Mouse (Mus musculus): ENCODE results near the gene Klrg2. TPM values are rescaled to one million over a fixed set of nuclear protein-coding genes. Genes with fewer than 3 reads are reported as not detected.
"Not testable (repeated sequence)": the region's sequence is repeated elsewhere in the genome, so short reads cannot be mapped to it uniquely, and the experiment has no call there.

Klrg2 gene
- total RNA-seq (2015; ENCODE audit: low replicate concordance) (not detected in 2 replicates), total RNA-seq (2017; ENCODE audit: low replicate concordance) (not detected in 2 replicates)

GRCm38 (mm10) chr6:38636852-38637618, at the start of gene Klrg2:
TSS of gene Klrg2 (minus strand) at chr6:38637242.
- ATAC-seq (replicated peaks; ENCODE audit: low FRiP score, poor library complexity, severe bottlenecking): 0 out of 2 replicates have a peak, but pooled peaks have one; percentile 35

- no peak for ATAC-seq (replicated peaks; ENCODE audit: low FRiP score, poor library complexity, severe bottlenecking)
Measured at GRCm38 (mm10) chr6:38682532-38682931, 45.5 kb upstream of the Klrg2 start.

- ATAC-seq (replicated peaks; ENCODE audit: low FRiP score, poor library complexity, severe bottlenecking): no peak
Measured at GRCm38 (mm10) chr6:38677629-38678028, 40.6 kb upstream of the Klrg2 start.

GRCm38 (mm10) chr6:38676723-38677122, 39.7 kb upstream of the Klrg2 start:
- ATAC-seq (replicated peaks; ENCODE audit: low FRiP score, poor library complexity, severe bottlenecking): no peak

- ATAC-seq (replicated peaks; ENCODE audit: low FRiP score, poor library complexity, severe bottlenecking): no peak
Measured at GRCm38 (mm10) chr6:38676217-38676616, 39.2 kb upstream of the Klrg2 start.

GRCm38 (mm10) chr6:38672011-38672410, 35.0 kb upstream of the Klrg2 start:
- ATAC-seq (replicated peaks; ENCODE audit: low FRiP score, poor library complexity, severe bottlenecking): no peak

GRCm38 (mm10) chr6:38671270-38671669, 34.2 kb upstream of the Klrg2 start:
- ATAC-seq (replicated peaks; ENCODE audit: low FRiP score, poor library complexity, severe bottlenecking): no peak

GRCm38 (mm10) chr6:38670488-38670887, 33.4 kb upstream of the Klrg2 start:
- ATAC-seq (replicated peaks; ENCODE audit: low FRiP score, poor library complexity, severe bottlenecking): not testable (repeated sequence)

GRCm38 (mm10) chr6:38669580-38669979, 32.5 kb upstream of the Klrg2 start:
- ATAC-seq (replicated peaks; ENCODE audit: low FRiP score, poor library complexity, severe bottlenecking): no peak

- no peak for ATAC-seq (replicated peaks; ENCODE audit: low FRiP score, poor library complexity, severe bottlenecking)
Measured at GRCm38 (mm10) chr6:38662714-38663615, 25.9 kb upstream of the Klrg2 start, which contains the start of gene Clec2l. TSS of gene Clec2l (plus strand) at chr6:38663069.

- ATAC-seq (replicated peaks; ENCODE audit: low FRiP score, poor library complexity, severe bottlenecking): no peak
Measured at GRCm38 (mm10) chr6:38661626-38662025, 24.6 kb upstream of the Klrg2 start.

- peak; percentile 88 for ATAC-seq (replicated peaks; ENCODE audit: low FRiP score, poor library complexity, severe bottlenecking)
Measured at GRCm38 (mm10) chr6:38650263-38650937, 13.4 kb upstream of the Klrg2 start.

- no peak for ATAC-seq (replicated peaks; ENCODE audit: low FRiP score, poor library complexity, severe bottlenecking)
Measured at GRCm38 (mm10) chr6:38649545-38649944, 12.5 kb upstream of the Klrg2 start.

GRCm38 (mm10) chr6:38643039-38643438, 6.0 kb upstream of the Klrg2 start:
- ATAC-seq (replicated peaks; ENCODE audit: low FRiP score, poor library complexity, severe bottlenecking): no peak

- no peak for ATAC-seq (replicated peaks; ENCODE audit: low FRiP score, poor library complexity, severe bottlenecking)
Measured at GRCm38 (mm10) chr6:38642593-38642992, 5.6 kb upstream of the Klrg2 start.

GRCm38 (mm10) chr6:38641645-38642044, 4.6 kb upstream of the Klrg2 start:
- no peak for ATAC-seq (replicated peaks; ENCODE audit: low FRiP score, poor library complexity, severe bottlenecking)

GRCm38 (mm10) chr6:38641228-38641627, 4.2 kb upstream of the Klrg2 start:
- ATAC-seq (replicated peaks; ENCODE audit: low FRiP score, poor library complexity, severe bottlenecking): no peak

GRCm38 (mm10) chr6:38640401-38640800, 3.4 kb upstream of the Klrg2 start:
- no peak for ATAC-seq (replicated peaks; ENCODE audit: low FRiP score, poor library complexity, severe bottlenecking)

GRCm38 (mm10) chr6:38635941-38636851, 846 bp downstream of the Klrg2 start:
- ATAC-seq (replicated peaks; ENCODE audit: low FRiP score, poor library complexity, severe bottlenecking): no peak
